Mouse (Mus musculus): ENCODE measurements around the gene Ppp3ca. TPM values are rescaled to one million over a fixed set of nuclear protein-coding genes. Genes with fewer than 3 reads are reported as not detected.

Gene Ppp3ca
- polyA plus RNA-seq, 1 experiment, result 29.4 TPM

DNA sequence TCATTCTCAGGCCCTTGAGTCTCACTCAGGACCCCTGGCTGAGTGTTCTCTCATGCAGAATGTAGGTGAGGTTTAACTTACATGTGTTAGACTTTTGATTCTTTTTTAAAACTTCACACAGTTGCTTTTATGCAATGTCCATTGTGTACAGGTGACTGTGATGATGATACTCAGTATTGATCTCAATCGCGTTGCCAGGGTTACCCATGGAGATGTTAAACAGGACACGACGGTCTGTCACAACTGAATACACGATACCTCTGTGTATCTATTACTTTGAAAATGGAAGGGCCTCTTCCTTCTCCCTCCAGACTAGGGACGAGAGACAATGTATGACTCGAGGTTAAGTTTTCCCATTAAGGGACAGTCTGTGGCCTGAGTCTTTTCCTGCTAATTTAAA is 107.5 kb downstream of the Ppp3ca start:
- Histone ChIP-seq H3K36me3 (ENCODE audit: control insufficient read depth, insufficient read depth, low read length, poor library complexity, severe bottlenecking) (no peaks in the 10 kb centered on the region), H3K27me3 (ENCODE audit: control insufficient read depth, insufficient read depth, low read length, poor library complexity, severe bottlenecking) (no peaks in the 10 kb centered on the region), H3K27ac (ENCODE audit: insufficient read depth, low read length) (no peak overlapping the region), H3K9me3 (replicated peaks; ENCODE audit: control insufficient read depth, insufficient read depth, low read length, poor library complexity, severe bottlenecking) (no peaks in the 10 kb centered on the region), H3K4me1 (ENCODE audit: control insufficient read depth, insufficient read depth, low read length) (no peaks in the 10 kb centered on the region), H3K9ac (ENCODE audit: low read depth, poor library complexity, severe bottlenecking) (no peak overlapping the region), H3K4me3 (ENCODE audit: low read depth, low read length) (no peak overlapping the region)
- no peak for TF ChIP-seq EP300 (IDR thresholded peaks at IDR 0.05; ENCODE audit: insufficient read depth, low read depth, low read length)
- no peak for TF ChIP-seq POLR2A (IDR thresholded peaks at IDR 0.05; ENCODE audit: insufficient read depth, low read length)
- TF ChIP-seq CTCF (IDR thresholded peaks at IDR 0.05; ENCODE audit: low read depth, low read length), result no peak

DNA sequence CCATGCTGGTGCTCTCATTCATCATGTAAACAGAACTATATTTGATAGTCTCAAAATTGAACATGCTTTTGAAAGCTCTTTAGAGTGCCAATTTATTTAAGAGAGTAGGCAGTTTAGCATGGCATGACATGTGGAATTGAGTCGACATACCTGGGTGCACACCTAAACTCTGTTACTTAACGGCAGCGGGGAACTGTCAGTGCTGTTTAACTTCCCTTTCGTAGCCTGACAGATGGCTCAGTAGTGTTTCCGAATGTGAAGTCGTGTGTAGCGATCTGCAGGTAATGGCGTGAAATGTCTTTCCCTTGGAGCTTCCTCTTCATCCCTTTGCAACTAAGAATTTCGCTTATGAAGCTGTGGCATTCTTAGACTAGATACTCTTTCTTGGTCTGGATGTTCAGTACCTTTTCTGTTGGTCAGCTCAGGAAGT is 107.9 kb downstream of the Ppp3ca start:
- Histone ChIP-seq H3K27ac (ENCODE audit: insufficient read depth, low read length) (no peak overlapping the region), H3K27me3 (ENCODE audit: control insufficient read depth, insufficient read depth, low read length, poor library complexity, severe bottlenecking) (no peaks in the 10 kb centered on the region), H3K4me1 (ENCODE audit: control insufficient read depth, insufficient read depth, low read length) (no peaks in the 10 kb centered on the region), H3K4me3 (ENCODE audit: low read depth, low read length) (no peak overlapping the region), H3K9me3 (replicated peaks; ENCODE audit: control insufficient read depth, insufficient read depth, low read length, poor library complexity, severe bottlenecking) (no peaks in the 10 kb centered on the region), H3K9ac (ENCODE audit: low read depth, poor library complexity, severe bottlenecking) (no peak overlapping the region), H3K36me3 (ENCODE audit: control insufficient read depth, insufficient read depth, low read length, poor library complexity, severe bottlenecking) (no peaks in the 10 kb centered on the region)
- TF ChIP-seq POLR2A (IDR thresholded peaks at IDR 0.05; ENCODE audit: insufficient read depth, low read length), result no peak
- TF ChIP-seq EP300 (IDR thresholded peaks at IDR 0.05; ENCODE audit: insufficient read depth, low read depth, low read length), result no peak
- no peak for TF ChIP-seq CTCF (IDR thresholded peaks at IDR 0.05; ENCODE audit: low read depth, low read length)

GRCm38 (mm10) chr3:136780321-136780720 is 110.4 kb downstream of the Ppp3ca start:
- Histone ChIP-seq H3K27me3 (ENCODE audit: control insufficient read depth, insufficient read depth, low read length, poor library complexity, severe bottlenecking) (no peaks in the 10 kb centered on the region), H3K4me1 (ENCODE audit: control insufficient read depth, insufficient read depth, low read length) (no peaks in the 10 kb centered on the region), H3K4me3 (ENCODE audit: low read depth, low read length) (no peak overlapping the region), H3K36me3 (ENCODE audit: control insufficient read depth, insufficient read depth, low read length, poor library complexity, severe bottlenecking) (no peaks in the 10 kb centered on the region), H3K27ac (ENCODE audit: insufficient read depth, low read length) (no peak overlapping the region), H3K9me3 (replicated peaks; ENCODE audit: control insufficient read depth, insufficient read depth, low read length, poor library complexity, severe bottlenecking) (no peaks in the 10 kb centered on the region), H3K9ac (ENCODE audit: low read depth, poor library complexity, severe bottlenecking) (no peak overlapping the region)
- TF ChIP-seq EP300 (IDR thresholded peaks at IDR 0.05; ENCODE audit: insufficient read depth, low read depth, low read length) (no peak), CTCF (IDR thresholded peaks at IDR 0.05; ENCODE audit: low read depth, low read length) (no peak), POLR2A (IDR thresholded peaks at IDR 0.05; ENCODE audit: insufficient read depth, low read length) (no peak)

DNA sequence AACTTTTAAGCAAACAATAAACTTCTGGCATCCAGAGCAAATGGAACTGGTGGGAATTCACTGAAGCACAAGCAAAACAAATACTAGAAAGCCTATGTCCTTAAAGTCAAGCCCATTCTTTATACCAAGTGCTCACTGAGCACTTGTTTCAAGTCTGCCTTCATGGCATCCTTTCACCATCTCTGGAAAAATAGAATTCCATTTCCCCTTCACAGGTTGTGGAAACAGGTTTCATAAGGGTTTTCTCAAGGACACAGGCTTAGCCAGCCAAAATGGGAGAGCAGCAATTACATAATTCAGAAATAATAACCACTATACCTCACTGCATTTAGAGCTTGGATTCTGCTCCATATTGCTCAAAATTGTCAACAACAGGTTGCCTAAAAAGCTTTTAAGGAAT is 112.1 kb downstream of the Ppp3ca start:
- Histone ChIP-seq H3K4me1 (ENCODE audit: control insufficient read depth, insufficient read depth, low read length) (no peaks in the 10 kb centered on the region), H3K9me3 (replicated peaks; ENCODE audit: control insufficient read depth, insufficient read depth, low read length, poor library complexity, severe bottlenecking) (no peaks in the 10 kb centered on the region), H3K36me3 (ENCODE audit: control insufficient read depth, insufficient read depth, low read length, poor library complexity, severe bottlenecking) (no peaks in the 10 kb centered on the region), H3K4me3 (ENCODE audit: low read depth, low read length) (no peak overlapping the region), H3K9ac (ENCODE audit: low read depth, poor library complexity, severe bottlenecking) (no peak overlapping the region), H3K27me3 (ENCODE audit: control insufficient read depth, insufficient read depth, low read length, poor library complexity, severe bottlenecking) (no peaks in the 10 kb centered on the region), H3K27ac (ENCODE audit: insufficient read depth, low read length) (no peak overlapping the region)
- no peak for TF ChIP-seq CTCF (IDR thresholded peaks at IDR 0.05; ENCODE audit: low read depth, low read length)
- no peak for TF ChIP-seq POLR2A (IDR thresholded peaks at IDR 0.05; ENCODE audit: insufficient read depth, low read length)
- no peak for TF ChIP-seq EP300 (IDR thresholded peaks at IDR 0.05; ENCODE audit: insufficient read depth, low read depth, low read length)

- H3K27me3 ChIP-seq (ENCODE audit: control insufficient read depth, insufficient read depth, low read length, poor library complexity, severe bottlenecking), result no peaks in the 10 kb centered on the region
Observed at GRCm38 (mm10) chr3:136785686-136786085, 115.8 kb downstream of the Ppp3ca start.

DNA sequence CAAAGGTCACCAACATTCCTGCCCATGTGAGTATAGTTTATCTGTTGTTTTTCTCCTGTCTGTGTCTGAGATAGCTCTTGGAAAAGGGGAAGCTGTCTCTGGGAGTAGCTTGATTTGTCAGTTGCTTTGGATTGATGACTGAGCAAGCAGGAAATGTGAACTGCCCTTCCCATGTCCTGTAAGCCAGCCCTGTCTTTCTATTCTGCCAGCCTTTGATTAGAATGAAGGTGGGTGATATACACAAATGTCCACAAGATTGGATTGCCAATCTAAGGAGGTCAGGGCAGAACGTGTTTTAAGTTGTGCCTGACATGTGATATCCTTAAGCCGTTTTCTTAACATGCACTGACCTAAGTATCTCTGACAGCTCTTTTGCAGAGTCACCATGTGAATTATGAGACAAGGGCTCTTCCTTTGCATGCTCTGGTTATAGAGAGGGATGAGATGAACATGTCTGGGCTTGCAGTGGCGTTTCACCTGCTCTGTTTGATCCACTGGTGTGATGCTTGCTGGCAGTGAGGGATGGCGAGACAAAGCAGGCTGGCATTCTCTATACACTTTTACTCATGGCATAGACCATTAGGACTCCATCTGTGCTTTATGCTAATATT is 120.4 kb downstream of the Ppp3ca start:
- Histone ChIP-seq H3K27ac (ENCODE audit: insufficient read depth, low read length) (peak overlapping the region; percentile 54; the same call in 1 of the 2 replicates), H3K27me3 (ENCODE audit: control insufficient read depth, insufficient read depth, low read length, poor library complexity, severe bottlenecking) (no peaks in the 10 kb centered on the region), H3K4me3 (ENCODE audit: low read depth, low read length) (no peak overlapping the region), H3K9ac (ENCODE audit: low read depth, poor library complexity, severe bottlenecking) (no peak overlapping the region), H3K36me3 (ENCODE audit: control insufficient read depth, insufficient read depth, low read length, poor library complexity, severe bottlenecking) (no peaks in the 10 kb centered on the region), H3K9me3 (replicated peaks; ENCODE audit: control insufficient read depth, insufficient read depth, low read length, poor library complexity, severe bottlenecking) (no peaks in the 10 kb centered on the region), H3K4me1 (ENCODE audit: control insufficient read depth, insufficient read depth, low read length) (no peaks in the 10 kb centered on the region)
- TF ChIP-seq CTCF (IDR thresholded peaks at IDR 0.05; ENCODE audit: low read depth, low read length), result no peak
- no peak for TF ChIP-seq EP300 (IDR thresholded peaks at IDR 0.05; ENCODE audit: insufficient read depth, low read depth, low read length)
- TF ChIP-seq POLR2A (IDR thresholded peaks at IDR 0.05; ENCODE audit: insufficient read depth, low read length), result no peak

More at GRCm38 (mm10) chr3:136785686-136786085, 115.8 kb downstream of the Ppp3ca start:
- Histone ChIP-seq H3K9ac (ENCODE audit: low read depth, poor library complexity, severe bottlenecking) (no peak overlapping the region), H3K36me3 (ENCODE audit: control insufficient read depth, insufficient read depth, low read length, poor library complexity, severe bottlenecking) (no peaks in the 10 kb centered on the region), H3K27ac (ENCODE audit: insufficient read depth, low read length) (no peak overlapping the region), H3K9me3 (replicated peaks; ENCODE audit: control insufficient read depth, insufficient read depth, low read length, poor library complexity, severe bottlenecking) (no peaks in the 10 kb centered on the region), H3K4me1 (ENCODE audit: control insufficient read depth, insufficient read depth, low read length) (no peaks in the 10 kb centered on the region), H3K4me3 (ENCODE audit: low read depth, low read length) (no peak overlapping the region)
- TF ChIP-seq EP300 (IDR thresholded peaks at IDR 0.05; ENCODE audit: insufficient read depth, low read depth, low read length) (no peak), POLR2A (IDR thresholded peaks at IDR 0.05; ENCODE audit: insufficient read depth, low read length) (no peak), CTCF (IDR thresholded peaks at IDR 0.05; ENCODE audit: low read depth, low read length) (no peak)

Measured in ES-Bruce4 (cell line).